Mouse (Mus musculus): ENCODE measurements around the gene Slx4ip. TPM values are rescaled to one million over a fixed set of nuclear protein-coding genes. Genes with fewer than 3 reads are reported as not detected.

The Slx4ip gene
- total RNA-seq, 2 experiments from 2014 or later: 7.1 to 7.5 TPM

- ATAC-seq (replicated peaks; ENCODE audit: low FRiP score, poor library complexity, severe bottlenecking): no peak
These were observed 153.1 kb downstream of the Slx4ip start for GRCm38 (mm10) chr2:137044122-137044521.

GRCm38 (mm10) chr2:137049367-137049766, 158.3 kb downstream of the Slx4ip start:
- ATAC-seq (replicated peaks; ENCODE audit: low FRiP score, poor library complexity, severe bottlenecking): no peak

GRCm38 (mm10) chr2:137049906-137050305, 158.9 kb downstream of the Slx4ip start:
- ATAC-seq (replicated peaks; ENCODE audit: low FRiP score, poor library complexity, severe bottlenecking): no peak

- no peak for ATAC-seq (replicated peaks; ENCODE audit: low FRiP score, poor library complexity, severe bottlenecking)
These were observed 172.8 kb downstream of the Slx4ip start for GRCm38 (mm10) chr2:137063829-137064228.

GRCm38 (mm10) chr2:137064513-137064912, 173.5 kb downstream of the Slx4ip start:
- no peak for ATAC-seq (replicated peaks; ENCODE audit: low FRiP score, poor library complexity, severe bottlenecking)

GRCm38 (mm10) chr2:137067479-137068110, 176.6 kb downstream of the Slx4ip start:
- no peak for ATAC-seq (replicated peaks; ENCODE audit: low FRiP score, poor library complexity, severe bottlenecking)

- no peak for ATAC-seq (replicated peaks; ENCODE audit: low FRiP score, poor library complexity, severe bottlenecking)
These were observed 182.7 kb downstream of the Slx4ip start for GRCm38 (mm10) chr2:137073473-137074312.

- no peak for ATAC-seq (replicated peaks; ENCODE audit: low FRiP score, poor library complexity, severe bottlenecking)
These were observed 183.2 kb downstream of the Slx4ip start for GRCm38 (mm10) chr2:137074313-137074620.

GRCm38 (mm10) chr2:137078771-137079170, 187.8 kb downstream of the Slx4ip start:
- ATAC-seq (replicated peaks; ENCODE audit: low FRiP score, poor library complexity, severe bottlenecking): no peak

GRCm38 (mm10) chr2:137079721-137080320, 188.8 kb downstream of the Slx4ip start:
- no peak for ATAC-seq (replicated peaks; ENCODE audit: low FRiP score, poor library complexity, severe bottlenecking)

- no peak for ATAC-seq (replicated peaks; ENCODE audit: low FRiP score, poor library complexity, severe bottlenecking)
These were observed 189.4 kb downstream of the Slx4ip start for GRCm38 (mm10) chr2:137080468-137080867.

- ATAC-seq (replicated peaks; ENCODE audit: low FRiP score, poor library complexity, severe bottlenecking): no peak
These were observed 190.0 kb downstream of the Slx4ip start for GRCm38 (mm10) chr2:137081001-137081400.

GRCm38 (mm10) chr2:137082896-137083620, 192.0 kb downstream of the Slx4ip start:
- no peak for ATAC-seq (replicated peaks; ENCODE audit: low FRiP score, poor library complexity, severe bottlenecking)

- no peak for ATAC-seq (replicated peaks; ENCODE audit: low FRiP score, poor library complexity, severe bottlenecking)
These were observed 194.2 kb downstream of the Slx4ip start for GRCm38 (mm10) chr2:137085257-137085656.

GRCm38 (mm10) chr2:137086621-137087395, 195.8 kb downstream of the Slx4ip start:
- no peak for ATAC-seq (replicated peaks; ENCODE audit: low FRiP score, poor library complexity, severe bottlenecking)

GRCm38 (mm10) chr2:137087705-137088104, 196.7 kb downstream of the Slx4ip start:
- no peak for ATAC-seq (replicated peaks; ENCODE audit: low FRiP score, poor library complexity, severe bottlenecking)

- ATAC-seq (replicated peaks; ENCODE audit: low FRiP score, poor library complexity, severe bottlenecking): no peak
These were observed 200.9 kb downstream of the Slx4ip start for GRCm38 (mm10) chr2:137091766-137092522.

- no peak for ATAC-seq (replicated peaks; ENCODE audit: low FRiP score, poor library complexity, severe bottlenecking)
These were observed 201.7 kb downstream of the Slx4ip start for GRCm38 (mm10) chr2:137092523-137093297.
